Mouse (Mus musculus): ENCODE results near the gene Mcf2l. TPM values are rescaled to one million over a fixed set of nuclear protein-coding genes. Genes with fewer than 3 reads are reported as not detected.

The Mcf2l gene
- polyA plus RNA-seq, 1 experiment from 2014 or later, result 13.1 TPM

Small RNA genes within 50 kb of the gene (microRNA-seq; reads per million reads assigned to microRNA genes)
- gene Gm38671, result not detected

Other genes starting within 250 kb of the Mcf2l start
- 36.3 and 40.7 TPM in 2 replicates for gene Tubgcp3, start 201.6 kb upstream of the Mcf2l start, polyA plus RNA-seq (2015; fragmentation: Nextera tagmentation; extraction: Ambion mirVana)
- 15.2 and 15.9 TPM in 2 replicates for gene Atp11a, start 116.8 kb upstream of the Mcf2l start, polyA plus RNA-seq (2015; fragmentation: Nextera tagmentation; extraction: Ambion mirVana)
- gene F7, start 152.2 kb downstream of the Mcf2l start, polyA plus RNA-seq (2015; fragmentation: Nextera tagmentation; extraction: Ambion mirVana), result not detected in 2 replicates
- 0.28 and 0.68 TPM in 2 replicates for gene F10, start 163.5 kb downstream of the Mcf2l start, polyA plus RNA-seq (2015; fragmentation: Nextera tagmentation; extraction: Ambion mirVana)
- gene Proz, start 187.1 kb downstream of the Mcf2l start, polyA plus RNA-seq (2015; fragmentation: Nextera tagmentation; extraction: Ambion mirVana), result 0.17 and 0.36 TPM in 2 replicates
- gene Pcid2, start 231.7 kb downstream of the Mcf2l start, polyA plus RNA-seq (2015; fragmentation: Nextera tagmentation; extraction: Ambion mirVana), result 47.5 and 48.2 TPM in 2 replicates
- 106 and 107 TPM in 2 replicates for gene Cul4a, start 231.8 kb downstream of the Mcf2l start, polyA plus RNA-seq (2015; fragmentation: Nextera tagmentation; extraction: Ambion mirVana)

Data from limb, embryonic 13.5 days (tissue).